Mouse (Mus musculus) myocyte (in vitro differentiated cells): ENCODE results near the gene Ncor2.

Experiments
- MAX ChIP-seq: IDR thresholded peaks from one replicate; pipeline ENCODE4 v1.6.1; 2011; ENCODE audit warnings: low read depth, mild to moderate bottlenecking, control low read depth
- MYOD1 ChIP-seq, 3 experiments: IDR thresholded peaks; one replicate each; pipeline ENCODE4 v1.6.1; 2011; ENCODE audit warnings: control low read depth in 2 of 3, low read depth in 2 of 3, mild to moderate bottlenecking in 2 of 3, moderate library complexity in 1 of 3; ENCODE audit not compliant: insufficient read length in 2 of 3, control insufficient read depth in 1 of 3
- MYOG ChIP-seq, 3 experiments: IDR thresholded peaks; one replicate each; pipeline ENCODE4 v1.6.1; 2011; ENCODE audit warnings: control low read depth in 2 of 3, low read depth in 2 of 3, mild to moderate bottlenecking in 2 of 3; ENCODE audit not compliant: insufficient read length in 2 of 3, control insufficient read depth in 1 of 3, insufficient read depth in 1 of 3
- POLR2A ChIP-seq: IDR thresholded peaks from one replicate; pipeline ENCODE4 v1.6.1; 2011; ENCODE audit warnings: low read depth, mild to moderate bottlenecking, control low read depth, moderate library complexity; ENCODE audit not compliant: insufficient read length
- POLR2AphosphoS2 ChIP-seq: IDR thresholded peaks from one replicate; pipeline ENCODE4 v1.6.1; 2011; ENCODE audit warnings: low read depth, control low read depth; ENCODE audit not compliant: insufficient read length
- SRF ChIP-seq: IDR thresholded peaks from one replicate; pipeline ENCODE4 v1.6.1; 2011; ENCODE audit warnings: low read depth; ENCODE audit not compliant: control insufficient read depth, insufficient read length
- TCF12 ChIP-seq: IDR thresholded peaks from one replicate; pipeline ENCODE4 v1.6.1; 2011; ENCODE audit warnings: mild to moderate bottlenecking, control low read depth; ENCODE audit not compliant: poor library complexity, insufficient read depth, severe bottlenecking

DNA sequence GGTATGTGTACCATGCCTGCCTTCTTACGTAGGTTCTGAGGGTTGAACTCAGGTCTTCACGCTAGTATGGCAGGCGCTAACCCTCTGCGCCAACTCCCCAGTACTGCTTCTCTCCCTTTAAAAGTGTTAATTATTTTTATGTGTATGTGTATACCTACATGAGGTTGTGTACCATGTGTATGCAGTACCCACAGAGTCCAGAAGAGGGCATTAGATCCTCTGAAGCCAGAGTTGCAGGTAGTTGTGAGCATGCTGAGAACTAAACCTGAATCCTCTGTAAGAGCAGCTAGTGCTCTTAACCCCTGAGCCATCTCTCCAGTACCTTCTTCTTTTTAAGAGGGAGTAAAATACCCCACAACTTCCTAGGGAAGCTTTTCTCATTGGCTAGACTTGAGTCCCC, 48.7 kb upstream of the Ncor2 start:
- TF ChIP-seq POLR2AphosphoS2 = no peak
- TF ChIP-seq MAX = no peak
- TF ChIP-seq POLR2A = no peak
- TF ChIP-seq MYOD1 (IDR thresholded peaks at IDR 0.05; ENCODE audit: control insufficient read depth in 1 of 3, insufficient read length in 2 of 3, low read depth in 2 of 3) = no peak
- TF ChIP-seq TCF12 = no peak
- no peak for TF ChIP-seq SRF
- no peak for TF ChIP-seq MYOG (IDR thresholded peaks at IDR 0.05; ENCODE audit: control insufficient read depth in 1 of 3, insufficient read depth in 1 of 3, insufficient read length in 2 of 3, low read depth in 2 of 3)
